Mouse (Mus musculus) MEL (cell line): ENCODE data around the gene Ms4a12. TPM values are rescaled to one million over a fixed set of nuclear protein-coding genes. Genes with fewer than 3 reads are reported as not detected.

ENCODE experiments used
- DNase-seq: peaks from one replicate; pipeline ENCODE4 v3.0.0; 2011; ENCODE audit warnings: low read depth, low spot score
- H3K27ac ChIP-seq: 2 replicates; pipeline ENCODE4 v1.5.1; 2012; ENCODE audit warnings: low read depth, mild to moderate bottlenecking, control low read depth, low read length, moderate library complexity; ENCODE audit not compliant: control insufficient read depth
- H3K27me3 ChIP-seq, 2 experiments: fragments of 150-350 bp in 1 of 2; sonication (generic) in 1 of 2; 2 replicates each; pipeline ENCODE4 v1.6.1; 2012; ENCODE audit warnings: low read length in 2 of 2, mild to moderate bottlenecking in 2 of 2, improper control_type of control experiment in 1 of 2, moderate library complexity in 1 of 2; ENCODE audit not compliant: insufficient read depth in 2 of 2, control insufficient read depth in 1 of 2
- H3K36me3 ChIP-seq, 2 experiments: 2 replicates each; pipeline ENCODE4 v1.6.1; 2012 to 2014; ENCODE audit warnings: low read length in 2 of 2, improper control_type of control experiment in 1 of 2, inconsistent platforms in 1 of 2, mild to moderate bottlenecking in 1 of 2; ENCODE audit not compliant: insufficient read depth in 2 of 2, control insufficient read depth in 1 of 2
- H3K4me1 ChIP-seq, 2 experiments: fragments of 150-350 bp in 1 of 2; sonication (generic) in 1 of 2; 2 replicates each; pipeline ENCODE4 v1.6.1; 2012; ENCODE audit warnings: low read length in 2 of 2, improper control_type of control experiment in 1 of 2, mild to moderate bottlenecking in 1 of 2; ENCODE audit not compliant: insufficient read depth in 2 of 2, control insufficient read depth in 1 of 2
- H3K4me3 ChIP-seq, 2 experiments: fragments of 150-350 bp in 1 of 2; sonication (generic) in 1 of 2; 2 replicates each; pipeline ENCODE4 v1.5.1; 2012; ENCODE audit warnings: low read depth in 2 of 2, low read length in 2 of 2, mild to moderate bottlenecking in 2 of 2, moderate library complexity in 2 of 2, control low read depth in 1 of 2, improper control_type of control experiment in 1 of 2; ENCODE audit not compliant: control insufficient read depth in 1 of 2, insufficient read depth in 1 of 2
- H3K79me2 ChIP-seq: 2 replicates; pipeline ENCODE4 v1.6.1; 2012; ENCODE audit warnings: mild to moderate bottlenecking, low read length, moderate library complexity; ENCODE audit not compliant: control insufficient read depth, poor library complexity, insufficient read depth
- H3K9ac ChIP-seq: 2 replicates; pipeline ENCODE4 v1.6.1; 2012; ENCODE audit warnings: low read depth, mild to moderate bottlenecking, control low read depth, low read length, moderate library complexity; ENCODE audit not compliant: control insufficient read depth, poor library complexity, severe bottlenecking
- H3K9me3 ChIP-seq: fragments of 150-350 bp; sonication (generic); replicated peaks from 2 replicates; pipeline ENCODE4 v1.6.1; 2012; ENCODE audit warnings: mild to moderate bottlenecking, low read length, improper control_type of control experiment, moderate library complexity; ENCODE audit not compliant: insufficient read depth
- CHD1 ChIP-seq: IDR thresholded peaks from 2 replicates; pipeline ENCODE4 v1.6.1; 2012; ENCODE audit warnings: low read depth, mild to moderate bottlenecking, inconsistent platforms, low read length, improper control_type of control experiment
- CHD2 ChIP-seq: IDR thresholded peaks from 2 replicates; pipeline ENCODE4 v1.6.1; 2011; ENCODE audit warnings: low read length, improper control_type of control experiment
- CTCF ChIP-seq, 3 experiments: IDR thresholded peaks in 2 of 3; conservative IDR thresholded peaks in 1 of 3; 2 replicates each; pipeline ENCODE4 v1.5.1; 2011 to 2012; ENCODE audit warnings: low read length in 3 of 3, low read depth in 2 of 3, mild to moderate bottlenecking in 2 of 3, improper control_type of control experiment in 1 of 3, inconsistent platforms in 1 of 3, mixed read lengths in 1 of 3, moderate library complexity in 1 of 3; ENCODE audit not compliant: control insufficient read depth in 1 of 3, insufficient read depth in 1 of 3, poor library complexity in 1 of 3, severe bottlenecking in 1 of 3
- ETS1 ChIP-seq: IDR thresholded peaks from 2 replicates; pipeline ENCODE4 v1.6.1; 2012; ENCODE audit warnings: low read depth, mild to moderate bottlenecking, inconsistent platforms, low read length, improper control_type of control experiment, moderate library complexity
- GABPA ChIP-seq: IDR thresholded peaks from 2 replicates; pipeline ENCODE4 v1.6.1; 2012; ENCODE audit warnings: low read depth, mild to moderate bottlenecking, inconsistent platforms, low read length, improper control_type of control experiment, moderate library complexity
- GATA1 ChIP-seq: IDR thresholded peaks from 2 replicates; pipeline ENCODE4 v1.6.1; 2011; ENCODE audit warnings: low read depth, low read length, improper control_type of control experiment
- HCFC1 ChIP-seq: IDR thresholded peaks from 2 replicates; pipeline ENCODE4 v1.6.1; 2012; ENCODE audit warnings: low read depth, mild to moderate bottlenecking, inconsistent platforms, low read length, improper control_type of control experiment, moderate library complexity
- JUND ChIP-seq: IDR thresholded peaks from 2 replicates; pipeline ENCODE4 v1.6.1; 2011; ENCODE audit warnings: low read depth, mild to moderate bottlenecking, improper control_type of control experiment, low read length
- KAT2A ChIP-seq: conservative IDR thresholded peaks from 2 replicates; pipeline ENCODE4 v1.6.1; 2012; ENCODE audit warnings: low read depth, low read length, improper control_type of control experiment, inconsistent platforms
- MAX ChIP-seq: IDR thresholded peaks from 2 replicates; pipeline ENCODE4 v1.6.1; 2011; ENCODE audit warnings: low read length, improper control_type of control experiment
- MAZ ChIP-seq: IDR thresholded peaks from 2 replicates; pipeline ENCODE4 v1.6.1; 2012; ENCODE audit warnings: low read depth, mild to moderate bottlenecking, inconsistent platforms, low read length, improper control_type of control experiment
- MXI1 ChIP-seq: IDR thresholded peaks from 2 replicates; pipeline ENCODE4 v1.6.1; 2011; ENCODE audit warnings: mild to moderate bottlenecking, low read depth, low read length, improper control_type of control experiment
- MYB ChIP-seq: IDR thresholded peaks from 2 replicates; pipeline ENCODE4 v1.6.1; 2011; ENCODE audit warnings: mild to moderate bottlenecking, low read depth, low read length, improper control_type of control experiment
- NRF1 ChIP-seq: IDR thresholded peaks from 2 replicates; pipeline ENCODE4 v1.6.1; 2014; ENCODE audit warnings: low read depth, mild to moderate bottlenecking, inconsistent platforms, low read length, improper control_type of control experiment, moderate library complexity; ENCODE audit not compliant: poor library complexity, insufficient read depth, severe bottlenecking
- POLR2A ChIP-seq, 2 experiments: IDR thresholded peaks; 2 replicates each; pipeline ENCODE4 v1.6.1; 2011 to 2012; ENCODE audit warnings: low read length in 2 of 2, mild to moderate bottlenecking in 2 of 2, control low read depth in 1 of 2, improper control_type of control experiment in 1 of 2, low read depth in 1 of 2, moderate library complexity in 1 of 2; ENCODE audit not compliant: control insufficient read depth in 1 of 2, insufficient read depth in 1 of 2, poor library complexity in 1 of 2
- POLR2AphosphoS2 ChIP-seq: IDR thresholded peaks from 2 replicates; pipeline ENCODE4 v1.6.1; 2011; ENCODE audit warnings: low read length, improper control_type of control experiment
- POLR2AphosphoS5 ChIP-seq: IDR thresholded peaks from 2 replicates; pipeline ENCODE4 v1.6.1; 2012; ENCODE audit warnings: low read depth, borderline replicate concordance, mild to moderate bottlenecking, inconsistent platforms, low read length, moderate library complexity, mixed read lengths
- RAD21 ChIP-seq: IDR thresholded peaks from 2 replicates; pipeline ENCODE4 v1.6.1; 2011; ENCODE audit warnings: mild to moderate bottlenecking, low read depth, low read length, improper control_type of control experiment
- SIN3A ChIP-seq: IDR thresholded peaks from 2 replicates; pipeline ENCODE4 v1.6.1; 2012; ENCODE audit warnings: low read length, improper control_type of control experiment, inconsistent platforms
- SMC3 ChIP-seq: IDR thresholded peaks from 2 replicates; pipeline ENCODE4 v1.6.1; 2011; ENCODE audit warnings: low read depth, low read length, improper control_type of control experiment
- TAL1 ChIP-seq: IDR thresholded peaks from 2 replicates; pipeline ENCODE4 v1.6.1; 2012; ENCODE audit warnings: mild to moderate bottlenecking, inconsistent platforms, low read length, moderate library complexity, mixed read lengths
- TBP ChIP-seq: IDR thresholded peaks from 2 replicates; pipeline ENCODE4 v1.8.0; 2011; ENCODE audit warnings: low read depth, low read length, improper control_type of control experiment
- TCF12 ChIP-seq: IDR thresholded peaks from 2 replicates; pipeline ENCODE4 v1.6.1; 2014; ENCODE audit warnings: low read depth, mild to moderate bottlenecking, inconsistent platforms, low read length, improper control_type of control experiment, moderate library complexity
- USF1 ChIP-seq: IDR thresholded peaks from 2 replicates; pipeline ENCODE4 v1.6.1; 2014; ENCODE audit warnings: low read depth, mild to moderate bottlenecking, inconsistent platforms, low read length, improper control_type of control experiment, moderate library complexity
- USF2 ChIP-seq, 2 experiments: IDR thresholded peaks; 2 replicates each; pipeline ENCODE4 v1.6.1; 2011 to 2012; ENCODE audit warnings: improper control_type of control experiment in 2 of 2, low read length in 2 of 2, borderline replicate concordance in 1 of 2, inconsistent platforms in 1 of 2, low read depth in 1 of 2, mild to moderate bottlenecking in 1 of 2; ENCODE audit not compliant: insufficient read depth in 1 of 2
- ZC3H11A ChIP-seq: IDR thresholded peaks from 2 replicates; pipeline ENCODE4 v1.6.1; 2012; ENCODE audit warnings: low read depth, mild to moderate bottlenecking, inconsistent platforms, low read length, improper control_type of control experiment
- ZMIZ1 ChIP-seq: IDR thresholded peaks from 2 replicates; pipeline ENCODE4 v1.6.1; 2012; ENCODE audit warnings: low read depth, mild to moderate bottlenecking, inconsistent platforms, low read length, improper control_type of control experiment, moderate library complexity
- ZNF384 ChIP-seq: IDR thresholded peaks from 2 replicates; pipeline ENCODE4 v1.6.1; 2012; ENCODE audit warnings: low read depth, mild to moderate bottlenecking, inconsistent platforms, low read length, improper control_type of control experiment
- polyA plus RNA-seq, 2 experiments: library from polyadenylated mRNA; stranded (reverse) in 1 of 2; unstranded in 1 of 2; fragments of >175 nt in 1 of 2; fragments of >200 nt in 1 of 2; gene quantifications; 2 replicates each; pipeline versions ENCODE4 v1.2.1 to v1.2.4; 2012; ENCODE audit warnings: low replicate concordance in 2 of 2, low read depth in 1 of 2; ENCODE audit not compliant: insufficient read length in 2 of 2, insufficient read depth in 1 of 2, missing spikeins in 1 of 2
- total RNA-seq: library from RNA; depleted of rRNA; stranded (reverse); fragments of 300-350 nt; gene quantifications from 2 replicates; pipeline ENCODE4 v1.2.3, GENCODE M21; 2012

The Ms4a12 gene
- total and polyA plus RNA-seq, 3 experiments = not detected

DNA sequence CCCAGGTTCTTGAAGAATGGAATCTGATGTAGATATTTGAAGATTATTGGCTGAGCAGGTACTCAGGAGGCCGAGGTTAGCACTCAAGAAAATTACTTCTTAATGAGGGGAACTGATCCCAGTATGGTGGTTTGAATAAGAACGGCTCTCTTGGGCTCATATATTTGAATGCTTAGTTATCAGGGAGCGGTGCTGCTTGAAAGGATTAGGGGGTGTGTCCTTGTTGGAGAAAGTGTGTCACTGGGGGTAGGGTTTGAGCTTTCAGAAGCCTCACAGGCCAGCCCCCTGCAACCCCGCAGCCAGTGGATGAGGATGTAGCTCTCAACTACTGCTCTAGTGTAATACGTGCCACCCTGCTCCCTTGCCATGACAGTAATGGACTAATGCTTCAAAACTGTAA lies 10.3 kb upstream of the Ms4a12 start:
- no peaks in the 10 kb centered on the region for H3K27me3 ChIP-seq
- no peaks in the 10 kb centered on the region for H3K4me1 ChIP-seq
- no peak overlapping the region for H3K4me3 ChIP-seq
- no peak overlapping the region for H3K27ac ChIP-seq
- TF ChIP-seq KAT2A (no peak), MYB (no peak), NRF1 (no peak), HCFC1 (no peak), USF1 (no peak), POLR2AphosphoS2 (no peak), POLR2AphosphoS5 (no peak), CHD2 (no peak), TAL1 (no peak), TCF12 (no peak), USF2 (IDR thresholded peaks at IDR 0.05; ENCODE audit: borderline replicate concordance in 1 of 2, insufficient read depth in 1 of 2, low read depth in 1 of 2, low read length in 2 of 2) (no peak), SMC3 (no peak), GABPA (no peak), ZC3H11A (no peak), POLR2A (IDR thresholded peaks at IDR 0.05; ENCODE audit: control insufficient read depth in 1 of 2, insufficient read depth in 1 of 2, low read depth in 1 of 2, low read length in 2 of 2, poor library complexity in 1 of 2) (no peak), JUND (no peak), CTCF (IDR thresholded peaks at IDR 0.05 in 2 of 3, conservative IDR thresholded peaks at IDR 0.05 in 1 of 3; ENCODE audit: control insufficient read depth in 1 of 3, insufficient read depth in 1 of 3, low read depth in 2 of 3, low read length in 3 of 3, poor library complexity in 1 of 3, severe bottlenecking in 1 of 3) (no peak)
- H3K79me2 ChIP-seq = no peaks in the 10 kb centered on the region
- no peaks in the 10 kb centered on the region for H3K9me3 ChIP-seq
- H3K36me3 ChIP-seq = no peaks in the 10 kb centered on the region
- H3K9ac ChIP-seq = no peak overlapping the region
- no peak for DNase-seq

GRCm38 (mm10) chr19:11235820-11236219 lies 3.6 kb upstream of the Ms4a12 start:
- no peaks in the 10 kb centered on the region for H3K4me1 ChIP-seq
- TF ChIP-seq HCFC1 (no peak), USF2 (IDR thresholded peaks at IDR 0.05; ENCODE audit: borderline replicate concordance in 1 of 2, insufficient read depth in 1 of 2, low read depth in 1 of 2, low read length in 2 of 2) (no peak), USF1 (no peak), TCF12 (no peak), GATA1 (no peak), MAZ (no peak), ZMIZ1 (no peak), GABPA (no peak), CHD2 (no peak), ETS1 (no peak), ZNF384 (no peak), MXI1 (no peak), NRF1 (no peak), RAD21 (no peak), POLR2A (IDR thresholded peaks at IDR 0.05; ENCODE audit: control insufficient read depth in 1 of 2, insufficient read depth in 1 of 2, low read depth in 1 of 2, low read length in 2 of 2, poor library complexity in 1 of 2) (no peak), CHD1 (no peak), CTCF (IDR thresholded peaks at IDR 0.05 in 2 of 3, conservative IDR thresholded peaks at IDR 0.05 in 1 of 3; ENCODE audit: control insufficient read depth in 1 of 3, insufficient read depth in 1 of 3, low read depth in 2 of 3, low read length in 3 of 3, poor library complexity in 1 of 3, severe bottlenecking in 1 of 3) (no peak), MAX (no peak), TBP (no peak), SIN3A (no peak)
- TF ChIP-seq, all 39 proteins: peak for 0

More at GRCm38 (mm10) chr19:11235820-11236219, 3.6 kb upstream of the Ms4a12 start:
- Histone ChIP-seq H3K36me3 (no peaks in the 10 kb centered on the region), H3K27me3 (no peaks in the 10 kb centered on the region), H3K4me3 (no peak overlapping the region), H3K9me3 (no peaks in the 10 kb centered on the region), H3K9ac (no peak overlapping the region), H3K79me2 (no peaks in the 10 kb centered on the region), H3K27ac (no peak overlapping the region)
- no peak for DNase-seq
